Mouse (Mus musculus) embryo, embryonic 10.5 days (tissue): ENCODE results near the gene Vmn2r62.
"Not testable (repeated sequence)": the region's sequence is repeated elsewhere in the genome, so short reads cannot be mapped to it uniquely, and the experiment has no call there.

Experiments
- DNase-seq: peaks from one replicate; pipeline ENCODE4 v3.0.0-alpha.2; 2015; ENCODE audit warnings: low spot score

The Vmn2r62 gene

GRCm38 (mm10) chr7:42793425-42793824 lies at the start of gene Vmn2r62:
Gene Vmn2r62, minus strand, starts transcription at chr7:42793525.
- DNase-seq: not testable (repeated sequence)

- DNase-seq: not testable (repeated sequence)
These were observed 45.0 kb upstream of the Vmn2r62 start for GRCm38 (mm10) chr7:42838366-42838765.

- no peak for DNase-seq
These were observed 38.9 kb upstream of the Vmn2r62 start for GRCm38 (mm10) chr7:42832221-42832620.

- no peak for DNase-seq
These were observed 43.5 kb downstream of the Vmn2r62 start for GRCm38 (mm10) chr7:42749836-42750235.

- DNase-seq: no peak
These were observed 54.7 kb downstream of the Vmn2r62 start for GRCm38 (mm10) chr7:42738536-42739210.

- not testable (repeated sequence) for DNase-seq
These were observed 66.4 kb downstream of the Vmn2r62 start, which contains the start of gene Gm17067 for GRCm38 (mm10) chr7:42726917-42727316. Gene Gm17067, minus strand, starts transcription at chr7:42727017.
